Mouse (Mus musculus) CH12.LX (cell line): ENCODE measurements around the gene Cpeb1. TPM values are rescaled to one million over a fixed set of nuclear protein-coding genes. Genes with fewer than 3 reads are reported as not detected.

Source experiments
- DNase-seq: peaks from one replicate; pipeline ENCODE4 v3.0.0-alpha.2; 2013; ENCODE audit errors: extremely low read depth
- H3K27ac ChIP-seq: 2 replicates; pipeline ENCODE4 v1.5.1; 2012; ENCODE audit warnings: low read depth, mild to moderate bottlenecking, control low read depth, moderate library complexity; ENCODE audit not compliant: insufficient read depth
- H3K27me3 ChIP-seq: replicated peaks from 2 replicates; pipeline ENCODE3; 2012; ENCODE audit warnings: inconsistent platforms
- H3K36me3 ChIP-seq, 2 experiments: replicated peaks in 1 of 2; 2 replicates each; pipeline versions ENCODE3 to v1.6.1; 2012; ENCODE audit warnings: inconsistent platforms in 1 of 2, low read length in 1 of 2, mild to moderate bottlenecking in 1 of 2, mixed read lengths in 1 of 2, moderate library complexity in 1 of 2; ENCODE audit not compliant: control insufficient read depth in 1 of 2, insufficient read depth in 1 of 2
- H3K4me1 ChIP-seq, 2 experiments: 2 replicates each; pipeline ENCODE4 v1.6.1; 2012; ENCODE audit warnings: inconsistent platforms in 1 of 2, moderate library complexity in 1 of 2; ENCODE audit not compliant: insufficient read depth in 2 of 2, control insufficient read depth in 1 of 2
- H3K4me2 ChIP-seq: 2 replicates; pipeline ENCODE4 v1.6.1; 2012; ENCODE audit warnings: low read depth, mild to moderate bottlenecking, control low read depth; ENCODE audit not compliant: poor library complexity, insufficient read depth, severe bottlenecking
- H3K4me3 ChIP-seq, 3 experiments: fragments of 150-350 bp in 1 of 3; sonication (generic) in 1 of 3; replicated peaks in 1 of 3; 2 replicates each; pipeline versions ENCODE3 to v1.5.1; 2011 to 2012; ENCODE audit warnings: low read depth in 2 of 3, low read length in 2 of 3, mild to moderate bottlenecking in 2 of 3, moderate library complexity in 2 of 3, control low read depth in 1 of 3, improper control_type of control experiment in 1 of 3, inconsistent platforms in 1 of 3, mixed read lengths in 1 of 3; ENCODE audit not compliant: poor library complexity in 1 of 3
- H3K79me2 ChIP-seq: replicated peaks from 2 replicates; pipeline ENCODE4 v1.6.1; 2012; ENCODE audit warnings: mild to moderate bottlenecking, moderate library complexity; ENCODE audit not compliant: control insufficient read depth, poor library complexity, insufficient read depth, severe bottlenecking; ENCODE audit errors: extremely low read depth
- H3K9ac ChIP-seq: 2 replicates; pipeline ENCODE4 v1.6.1; 2012; ENCODE audit warnings: low read depth, mild to moderate bottlenecking, control low read depth, moderate library complexity; ENCODE audit not compliant: insufficient read depth
- H3K9me3 ChIP-seq: replicated peaks from 2 replicates; pipeline ENCODE3; 2012; ENCODE audit warnings: low read length, inconsistent platforms, mixed read lengths
- BHLHE40 ChIP-seq: IDR thresholded peaks from 2 replicates; pipeline ENCODE4 v1.6.1; 2011; ENCODE audit warnings: mild to moderate bottlenecking, low read depth, low read length, improper control_type of control experiment
- CHD1 ChIP-seq: IDR thresholded peaks from 2 replicates; pipeline ENCODE4 v1.6.1; 2012; ENCODE audit warnings: low read depth, low read length, improper control_type of control experiment, inconsistent platforms
- CHD2 ChIP-seq: IDR thresholded peaks from 2 replicates; pipeline ENCODE4 v1.6.1; 2011; ENCODE audit warnings: low read length, improper control_type of control experiment
- E2F4 ChIP-seq: IDR thresholded peaks from 2 replicates; pipeline ENCODE4 v1.6.1; 2011; ENCODE audit warnings: low read depth, low read length, improper control_type of control experiment; ENCODE audit not compliant: insufficient replicate concordance
- EP300 ChIP-seq: IDR thresholded peaks from 2 replicates; pipeline ENCODE4 v1.6.1; 2011; ENCODE audit warnings: low read length, improper control_type of control experiment
- GABPA ChIP-seq: IDR thresholded peaks from 2 replicates; pipeline ENCODE4 v1.6.1; 2012; ENCODE audit warnings: low read depth, low read length, improper control_type of control experiment, inconsistent platforms; ENCODE audit not compliant: insufficient replicate concordance
- IRF4 ChIP-seq: IDR thresholded peaks from 2 replicates; pipeline ENCODE4 v1.6.1; 2014; ENCODE audit warnings: low read depth, mild to moderate bottlenecking, inconsistent platforms, low read length, improper control_type of control experiment
- JUN ChIP-seq: IDR thresholded peaks from 2 replicates; pipeline ENCODE4 v1.6.1; 2011; ENCODE audit warnings: low read depth, mild to moderate bottlenecking, low read length, improper control_type of control experiment, moderate library complexity; ENCODE audit not compliant: insufficient read depth
- KAT2A ChIP-seq: IDR thresholded peaks from 2 replicates; pipeline ENCODE4 v1.6.1; 2012; ENCODE audit warnings: low read length, improper control_type of control experiment, inconsistent platforms; ENCODE audit not compliant: insufficient replicate concordance
- MAFK ChIP-seq: IDR thresholded peaks from 2 replicates; pipeline ENCODE4 v1.6.1; 2011; ENCODE audit warnings: low read length, improper control_type of control experiment; ENCODE audit not compliant: insufficient replicate concordance
- MAZ ChIP-seq: IDR thresholded peaks from 2 replicates; pipeline ENCODE4 v1.6.1; 2012; ENCODE audit warnings: low read depth, mild to moderate bottlenecking, inconsistent platforms, low read length, improper control_type of control experiment, moderate library complexity
- MEF2A ChIP-seq: IDR thresholded peaks from 2 replicates; pipeline ENCODE4 v1.6.1; 2014; ENCODE audit warnings: low read depth, mild to moderate bottlenecking, inconsistent platforms, low read length, improper control_type of control experiment, borderline replicate concordance
- MXI1 ChIP-seq: IDR thresholded peaks from 2 replicates; pipeline ENCODE4 v1.6.1; 2011; ENCODE audit warnings: mild to moderate bottlenecking, low read depth, low read length, improper control_type of control experiment
- MYC ChIP-seq: IDR thresholded peaks from 2 replicates; pipeline ENCODE4 v1.6.1; 2011; ENCODE audit warnings: low read depth, mild to moderate bottlenecking, improper control_type of control experiment, low read length
- NELFE ChIP-seq: IDR thresholded peaks from 2 replicates; pipeline ENCODE4 v1.6.1; 2011; ENCODE audit warnings: low read depth, low read length, improper control_type of control experiment
- NRF1 ChIP-seq: IDR thresholded peaks from 2 replicates; pipeline ENCODE4 v1.6.1; 2014; ENCODE audit warnings: low read depth, mild to moderate bottlenecking, inconsistent platforms, low read length, improper control_type of control experiment, moderate library complexity
- PAX5 ChIP-seq: IDR thresholded peaks from 2 replicates; pipeline ENCODE4 v1.6.1; 2012; ENCODE audit warnings: low read length, inconsistent platforms, mixed read lengths
- RCOR1 ChIP-seq: conservative IDR thresholded peaks from 2 replicates; pipeline ENCODE4 v1.6.1; 2012; ENCODE audit warnings: low read depth, mild to moderate bottlenecking, inconsistent platforms, low read length, improper control_type of control experiment
- SMC3 ChIP-seq: IDR thresholded peaks from 2 replicates; pipeline ENCODE4 v1.6.1; 2011; ENCODE audit warnings: low read depth, low read length, improper control_type of control experiment
- USF1 ChIP-seq: IDR thresholded peaks from 2 replicates; pipeline ENCODE4 v1.6.1; 2014; ENCODE audit warnings: low read depth, mild to moderate bottlenecking, inconsistent platforms, low read length, improper control_type of control experiment
- USF2 ChIP-seq: conservative IDR thresholded peaks from 2 replicates; pipeline ENCODE4 v1.6.1; 2011; ENCODE audit warnings: low read depth, low read length, improper control_type of control experiment
- ZC3H11A ChIP-seq: IDR thresholded peaks from 2 replicates; pipeline ENCODE4 v1.6.1; 2012; ENCODE audit warnings: low read depth, mild to moderate bottlenecking, inconsistent platforms, low read length, improper control_type of control experiment
- ZKSCAN1 ChIP-seq: IDR thresholded peaks from 2 replicates; pipeline ENCODE4 v1.6.1; 2012; ENCODE audit warnings: low read depth, inconsistent platforms, low read length, improper control_type of control experiment, borderline replicate concordance
- ZNF384 ChIP-seq: IDR thresholded peaks from 2 replicates; pipeline ENCODE4 v1.6.1; 2012; ENCODE audit warnings: low read depth, low read length, improper control_type of control experiment, inconsistent platforms
- dilution Hi-C: fragments of 300-500 bp; cut with MboI; formaldehyde crosslinking; loops from 2 replicates; pipeline ENCODE4 v1.14.3; 2020; ENCODE audit warnings: low sequenced_read_pairs; ENCODE audit not compliant: extremely low pct_unique_long_range_greater_than_20kb, extremely low pct_ligation_motif_present
- in situ Hi-C: fragments of 300-500 bp; cut with MboI; formaldehyde crosslinking; loops from 3 replicates; pipeline ENCODE4 v1.14.3; 2019; ENCODE audit warnings: low sequenced_read_pairs, low pct_ligation_motif_present, low pct_unique_long_range_greater_than_20kb, mixed read lengths
- polyA plus RNA-seq: library from polyadenylated mRNA; unstranded; fragments of >175 nt; gene quantifications from 2 replicates; pipeline ENCODE4 v1.2.1, GENCODE M21; 2012; ENCODE audit warnings: low read depth; ENCODE audit not compliant: insufficient read length
- total RNA-seq, 2 experiments: library from RNA; depleted of rRNA; stranded (reverse); fragments of 300-350 nt in 1 of 2; fragments of >200 nt in 1 of 2; gene quantifications; 2 replicates each; pipeline ENCODE4 v1.2.3; 2012 to 2014

The Cpeb1 gene
- total and polyA plus RNA-seq, 3 experiments, result 0.26 TPM; not detected in 2

- H3K9me3 ChIP-seq, result no peaks in the 10 kb centered on the region
- H3K4me2 ChIP-seq, result no peak overlapping the region
- TF ChIP-seq MYC (no peak), KAT2A (no peak), MAFK (no peak), BHLHE40 (no peak), MAZ (no peak), IRF4 (no peak), USF2 (no peak), CHD1 (no peak), ZNF384 (no peak), MXI1 (no peak), NELFE (no peak), NRF1 (no peak), USF1 (no peak), GABPA (no peak)
- H3K27me3 ChIP-seq, result peaks cover 2% of the 10 kb centered on the region
- H3K27ac ChIP-seq, result no peak overlapping the region
- no peak overlapping the region for H3K9ac ChIP-seq
- dilution Hi-C loops (no loop called here), in situ Hi-C loops (no loop called here)
- H3K4me1 ChIP-seq, result peaks cover 3 to 13% of the 10 kb centered on the region in 2 experiments; a peak in 3 of 4 replicates
- DNase-seq, result no peak
- H3K36me3 ChIP-seq, result no peaks in the 10 kb centered on the region
- no peak overlapping the region for H3K4me3 ChIP-seq
- no peaks in the 10 kb centered on the region for H3K79me2 ChIP-seq
Measured at GRCm38 (mm10) chr7:81369724-81370123, 85.5 kb downstream of the Cpeb1 start.

GRCm38 (mm10) chr7:81367946-81368345 is 87.3 kb downstream of the Cpeb1 start:
- H3K4me1 ChIP-seq, result peaks cover 3 to 13% of the 10 kb centered on the region in 2 experiments; a peak in 3 of 4 replicates
- H3K79me2 ChIP-seq, result no peaks in the 10 kb centered on the region
- no peak overlapping the region for H3K4me3 ChIP-seq
- in situ Hi-C loops (no loop called here), dilution Hi-C loops (no loop called here)
- DNase-seq, result no peak
- no peak overlapping the region for H3K4me2 ChIP-seq
- no peak overlapping the region for H3K27ac ChIP-seq
- peaks cover 2% of the 10 kb centered on the region for H3K27me3 ChIP-seq
- TF ChIP-seq MEF2A, result no peak
- TF ChIP-seq JUN, result no peak
- TF ChIP-seq EP300, result no peak
- TF ChIP-seq IRF4, result no peak
- TF ChIP-seq SMC3, result no peak
- TF ChIP-seq PAX5, result no peak
- TF ChIP-seq CHD2, result no peak
- no peak for TF ChIP-seq MYC
- no peak for TF ChIP-seq ZC3H11A
- TF ChIP-seq NELFE, result no peak
- no peak for TF ChIP-seq USF2
- TF ChIP-seq ZKSCAN1, result no peak
- TF ChIP-seq RCOR1, result no peak
- no peak for TF ChIP-seq BHLHE40
- no peak for TF ChIP-seq E2F4
- no peak for TF ChIP-seq NRF1
- no peak overlapping the region for H3K9ac ChIP-seq
- no peaks in the 10 kb centered on the region for H3K9me3 ChIP-seq
- H3K36me3 ChIP-seq, result no peaks in the 10 kb centered on the region
